Mouse (Mus musculus): Measurements from ENCODE around the gene Btbd35f15.
"Not testable (repeated sequence)": the region's sequence is repeated elsewhere in the genome, so short reads cannot be mapped to it uniquely, and the experiment has no call there.

The Btbd35f15 gene

DNA sequence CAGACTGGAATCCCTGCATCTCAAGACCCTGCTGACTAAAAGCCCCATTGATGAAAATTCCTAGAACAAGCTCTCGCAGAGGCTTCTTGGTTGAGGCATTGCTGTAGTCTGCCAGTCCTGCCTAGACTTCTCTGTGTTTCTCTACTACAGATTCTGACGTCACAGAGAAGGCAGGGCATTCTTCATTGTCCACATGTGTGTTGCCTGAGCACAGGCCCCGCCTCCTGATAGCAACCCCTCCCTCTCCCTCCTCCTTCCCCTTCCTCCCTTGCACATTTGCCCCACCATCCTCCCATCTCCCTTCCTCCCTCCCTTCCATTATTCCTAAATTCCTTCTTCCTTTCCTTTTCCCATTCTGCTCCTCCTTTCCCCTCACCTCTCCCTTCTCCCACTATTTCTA lies at the start of gene Btbd35f15:
Btbd35f15 (minus strand) TSS at position 101 of the 400 bp plus-strand sequence.
- DNase-seq (ENCODE audit: low read depth, low spot score), result not testable (repeated sequence)

Data from CD4-positive helper T cell, adult 2 months (primary cell).